Mouse (Mus musculus) kidney, embryonic 14.5 days (tissue): ENCODE measurements around the gene Mrpl1. TPM values are rescaled to one million over a fixed set of nuclear protein-coding genes. Genes with fewer than 3 reads are reported as not detected.

Experiments
- ATAC-seq: fragments of 200-750 bp; cut with Nextera tagmentation; 2 replicates; pipeline ENCODE4 v1.8.0; 2017; ENCODE audit warnings: moderate number of reproducible peaks, mild to moderate bottlenecking, moderate TSS enrichment, moderate library complexity; ENCODE audit not compliant: low FRiP score, low TSS enrichment
- H3K27ac ChIP-seq: fragments of 300-500 bp; sonication (generic); 2 replicates; pipeline ENCODE4 v1.5.1; 2014; ENCODE audit warnings: low read depth, mild to moderate bottlenecking, low read length, moderate library complexity, mixed read lengths
- H3K27me3 ChIP-seq: fragments of 300-500 bp; sonication (generic); 2 replicates; pipeline ENCODE4 v1.6.1; 2014; ENCODE audit warnings: mild to moderate bottlenecking, low read length; ENCODE audit not compliant: control insufficient read depth, insufficient read depth
- H3K36me3 ChIP-seq: fragments of 300-500 bp; sonication (generic); 2 replicates; pipeline ENCODE4 v1.6.1; 2014; ENCODE audit warnings: low read length, mixed read lengths; ENCODE audit not compliant: control insufficient read depth, insufficient read depth
- H3K4me1 ChIP-seq: fragments of 300-500 bp; sonication (generic); 2 replicates; pipeline ENCODE4 v1.6.1; 2014; ENCODE audit warnings: low read length, mixed read lengths; ENCODE audit not compliant: control insufficient read depth, insufficient read depth
- H3K4me2 ChIP-seq: fragments of 300-500 bp; sonication (generic); replicated peaks from 2 replicates; pipeline ENCODE4 v1.6.1; 2014; ENCODE audit warnings: low read depth, mild to moderate bottlenecking, low read length
- H3K4me3 ChIP-seq: fragments of 300-500 bp; sonication (generic); 2 replicates; pipeline ENCODE4 v1.5.1; 2014; ENCODE audit warnings: mild to moderate bottlenecking, low read length
- H3K9ac ChIP-seq: fragments of 300-500 bp; sonication (generic); 2 replicates; pipeline ENCODE4 v1.6.1; 2014; ENCODE audit warnings: low read depth, mild to moderate bottlenecking, low read length, moderate library complexity
- H3K9me3 ChIP-seq: fragments of 300-500 bp; sonication (generic); 2 replicates; pipeline ENCODE4 v1.6.1; 2016; ENCODE audit warnings: low read length; ENCODE audit not compliant: control insufficient read depth
- WGBS: fragments of 180-500 bp; shearing (Covaris S2); extraction: QIAGEN DNeasy Blood & Tissue Kit; methylation state at CpG from one replicate; pipeline ENCODE4 v1.1.7; 2014; 5-methylcytosine and 5-hydroxymethylcytosine counted together
- polyA plus RNA-seq: library from polyadenylated mRNA; unstranded; fragments of >200 nt; fragmentation: Nextera tagmentation; extraction: Ambion mirVana; gene quantifications from 2 replicates; pipeline ENCODE4 v1.2.1, GENCODE M21; 2014

The Mrpl1 gene
- polyA plus RNA-seq, 1 experiment from 2014 or later, result 29.7 TPM

- ATAC-seq, result no peak
These were observed 38.9 kb upstream of the Mrpl1 start for GRCm38 (mm10) chr5:96170443-96170842.

GRCm38 (mm10) chr5:96171765-96172164 is 37.5 kb upstream of the Mrpl1 start:
- no peak for ATAC-seq
- Histone ChIP-seq H3K9me3 (peaks cover 3% of the 10 kb centered on the region; the same call in 1 of the 2 replicates), H3K27ac (no peak overlapping the region), H3K9ac (no peak overlapping the region), H3K36me3 (no peaks in the 10 kb centered on the region), H3K4me3 (no peak overlapping the region), H3K27me3 (no peaks in the 10 kb centered on the region), H3K4me1 (peaks cover 7% of the 10 kb centered on the region; the same call in 1 of the 2 replicates), H3K4me2 (no peak overlapping the region)
- WGBS, result 79% methylated on average over 4 of the region's 4 CpGs

More at GRCm38 (mm10) chr5:96170443-96170842, 38.9 kb upstream of the Mrpl1 start:
- H3K36me3 ChIP-seq, result no peaks in the 10 kb centered on the region
- H3K9ac ChIP-seq, result no peak overlapping the region
- H3K27ac ChIP-seq, result no peak overlapping the region
- H3K4me2 ChIP-seq, result no peak overlapping the region
- no peak overlapping the region for H3K4me3 ChIP-seq
- WGBS, result 86% methylated on average over 3 of the region's 3 CpGs
- no peaks in the 10 kb centered on the region for H3K27me3 ChIP-seq
- peaks cover 4% of the 10 kb centered on the region; the same call in 1 of the 2 replicates for H3K9me3 ChIP-seq
- no peaks in the 10 kb centered on the region for H3K4me1 ChIP-seq

GRCm38 (mm10) chr5:96176121-96176520 is 33.2 kb upstream of the Mrpl1 start:
- Histone ChIP-seq H3K27ac (no peak overlapping the region), H3K9ac (no peak overlapping the region), H3K4me2 (peak overlapping the region; percentile 15; the same call in 1 of the 2 replicates), H3K9me3 (no peaks in the 10 kb centered on the region), H3K27me3 (no peaks in the 10 kb centered on the region), H3K36me3 (no peaks in the 10 kb centered on the region), H3K4me3 (no peak overlapping the region), H3K4me1 (peaks cover 7% of the 10 kb centered on the region; the same call in 1 of the 2 replicates)
- no peak for ATAC-seq
- WGBS, result 29% methylated on average over 9 of the region's 9 CpGs

GRCm38 (mm10) chr5:96176879-96177358 is 32.4 kb upstream of the Mrpl1 start:
- Histone ChIP-seq H3K9ac (no peak overlapping the region), H3K4me1 (peaks cover 7% of the 10 kb centered on the region; the same call in 1 of the 2 replicates), H3K36me3 (no peaks in the 10 kb centered on the region), H3K27ac (no peak overlapping the region), H3K9me3 (no peaks in the 10 kb centered on the region), H3K4me3 (no peak overlapping the region), H3K27me3 (no peaks in the 10 kb centered on the region), H3K4me2 (no peak overlapping the region)
- no peak for ATAC-seq
- WGBS, result 51% methylated on average over 11 of the region's 11 CpGs

- no peak overlapping the region for H3K9ac ChIP-seq
- no peak for ATAC-seq
- H3K27me3 ChIP-seq, result no peaks in the 10 kb centered on the region
- WGBS, result 83% methylated on average over 2 of the region's 2 CpGs
- no peak overlapping the region for H3K4me3 ChIP-seq
- H3K4me1 ChIP-seq, result no peaks in the 10 kb centered on the region
- no peaks in the 10 kb centered on the region for H3K36me3 ChIP-seq
- H3K4me2 ChIP-seq, result no peak overlapping the region
- H3K9me3 ChIP-seq, result no peaks in the 10 kb centered on the region
- H3K27ac ChIP-seq, result no peak overlapping the region
These were observed 26.1 kb upstream of the Mrpl1 start for GRCm38 (mm10) chr5:96183211-96183610.

GRCm38 (mm10) chr5:96183987-96184386 is 25.3 kb upstream of the Mrpl1 start:
- no peaks in the 10 kb centered on the region for H3K9me3 ChIP-seq
- no peak overlapping the region for H3K4me3 ChIP-seq
- no peak overlapping the region for H3K4me2 ChIP-seq
- no peaks in the 10 kb centered on the region for H3K27me3 ChIP-seq
- H3K27ac ChIP-seq, result no peak overlapping the region
- no peak overlapping the region for H3K9ac ChIP-seq
- no peaks in the 10 kb centered on the region for H3K36me3 ChIP-seq
- WGBS, result 77% methylated on average over 2 of the region's 2 CpGs
- no peaks in the 10 kb centered on the region for H3K4me1 ChIP-seq
- no peak for ATAC-seq

GRCm38 (mm10) chr5:96189761-96190160 is 19.5 kb upstream of the Mrpl1 start:
- no peak overlapping the region for H3K27ac ChIP-seq
- no peaks in the 10 kb centered on the region for H3K36me3 ChIP-seq
- no peak overlapping the region for H3K9ac ChIP-seq
- H3K9me3 ChIP-seq, result no peaks in the 10 kb centered on the region
- H3K4me3 ChIP-seq, result no peak overlapping the region
- ATAC-seq, result no peak
- H3K4me1 ChIP-seq, result no peaks in the 10 kb centered on the region
- no peak overlapping the region for H3K4me2 ChIP-seq
- 100% methylated on average over 1 of the region's 1 CpGs for WGBS
- H3K27me3 ChIP-seq, result no peaks in the 10 kb centered on the region

- Histone ChIP-seq H3K9me3 (no peaks in the 10 kb centered on the region), H3K36me3 (no peaks in the 10 kb centered on the region), H3K27me3 (no peaks in the 10 kb centered on the region), H3K27ac (no peak overlapping the region), H3K9ac (no peak overlapping the region), H3K4me3 (no peak overlapping the region), H3K4me2 (no peak overlapping the region), H3K4me1 (no peaks in the 10 kb centered on the region)
- ATAC-seq, result no peak
- WGBS, result 73% methylated on average over 4 of the region's 4 CpGs
These were observed 18.0 kb upstream of the Mrpl1 start for GRCm38 (mm10) chr5:96191251-96191650.

- H3K4me3 ChIP-seq, result no peak overlapping the region
- 56% methylated on average over 2 of the region's 2 CpGs for WGBS
- H3K9ac ChIP-seq, result no peak overlapping the region
- no peak overlapping the region for H3K27ac ChIP-seq
- no peaks in the 10 kb centered on the region for H3K36me3 ChIP-seq
- no peaks in the 10 kb centered on the region for H3K27me3 ChIP-seq
- no peaks in the 10 kb centered on the region for H3K9me3 ChIP-seq
- ATAC-seq, result no peak
- no peak overlapping the region for H3K4me2 ChIP-seq
- H3K4me1 ChIP-seq, result no peaks in the 10 kb centered on the region
These were observed 12.7 kb upstream of the Mrpl1 start for GRCm38 (mm10) chr5:96196547-96197052.
